Mouse (Mus musculus): ENCODE results near the gene Zfp346. TPM values are rescaled to one million over a fixed set of nuclear protein-coding genes. Genes with fewer than 3 reads are reported as not detected.

The Zfp346 gene
- polyA plus RNA-seq, 1 experiment from 2014 or later: 10.6 TPM

DNA sequence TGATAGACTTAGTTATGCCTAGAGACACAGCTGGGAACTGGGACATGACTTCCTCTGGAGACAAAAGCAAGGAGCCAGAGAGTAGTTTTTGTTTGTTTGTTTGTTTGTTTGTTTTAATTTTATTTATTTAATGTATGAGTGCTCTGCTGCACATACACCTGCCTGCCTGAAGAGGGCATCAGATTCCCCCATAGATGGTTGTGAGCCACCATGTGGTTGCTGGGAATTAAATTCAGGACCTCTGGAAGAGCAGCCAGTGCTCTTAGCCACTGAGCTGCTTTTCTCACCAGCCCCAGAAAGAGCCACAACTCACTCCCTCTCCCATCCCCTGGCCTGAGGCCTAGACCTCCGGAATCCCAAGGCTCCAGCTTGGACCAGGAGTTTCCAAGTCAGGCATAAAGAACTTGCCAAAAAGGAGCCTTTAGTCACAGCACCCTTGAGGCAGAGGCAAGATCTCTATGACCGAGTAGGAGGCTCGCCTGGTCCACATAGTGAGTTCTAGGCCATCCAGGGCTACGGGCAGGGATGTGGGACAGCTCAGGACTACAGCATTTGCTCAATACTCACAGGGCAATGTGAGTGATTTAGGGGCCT, 72.9 kb downstream of the Zfp346 start:
- ATAC-seq: no peak

DNA sequence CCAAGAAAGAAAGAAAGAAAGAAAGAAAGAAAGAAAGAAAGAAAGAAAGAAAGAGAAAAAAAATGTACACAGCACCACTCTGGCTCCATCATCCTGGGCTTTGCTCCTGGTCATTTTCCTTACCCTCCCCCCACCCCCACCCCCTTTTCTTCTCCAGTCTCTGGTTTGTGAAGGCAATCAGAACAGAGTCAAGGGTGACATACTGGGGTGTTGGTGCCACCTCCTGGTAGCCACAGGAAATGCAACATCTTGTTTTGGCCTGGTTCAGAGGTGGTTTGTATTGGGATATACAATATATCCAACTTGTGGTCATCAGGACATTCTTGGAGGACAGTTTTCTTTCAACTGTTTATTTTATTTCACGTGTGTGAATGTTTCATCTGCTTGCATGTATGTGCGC, 73.4 kb downstream of the Zfp346 start:
- no peaks in the 10 kb centered on the region for H3K36me3 ChIP-seq
- no peak overlapping the region for H3K4me2 ChIP-seq
- H3K4me1 ChIP-seq: peaks cover 20% of the 10 kb centered on the region
- H3K4me3 ChIP-seq: no peak overlapping the region
- peaks cover 4% of the 10 kb centered on the region; the same call in 1 of the 2 replicates for H3K27me3 ChIP-seq (replicated peaks)
- 38% methylated on average over 2 of the region's 2 CpGs for WGBS (ENCODE audit: insufficient replicate concordance)
- no peak overlapping the region for H3K9ac ChIP-seq
- H3K27ac ChIP-seq: no peak overlapping the region
- ATAC-seq: no peak
- no peaks in the 10 kb centered on the region for H3K9me3 ChIP-seq (replicated peaks)

More for the DNA sequence above, 72.9 kb downstream of the Zfp346 start:
- Histone ChIP-seq H3K4me2 (no peak overlapping the region), H3K4me3 (no peak overlapping the region), H3K9me3 (replicated peaks) (no peaks in the 10 kb centered on the region), H3K36me3 (no peaks in the 10 kb centered on the region), H3K4me1 (peaks cover 16% of the 10 kb centered on the region), H3K27me3 (replicated peaks) (peaks cover 4% of the 10 kb centered on the region; the same call in 1 of the 2 replicates), H3K9ac (no peak overlapping the region), H3K27ac (no peak overlapping the region)
- WGBS (ENCODE audit: insufficient replicate concordance): 66% methylated on average over 4 of the region's 4 CpGs

DNA sequence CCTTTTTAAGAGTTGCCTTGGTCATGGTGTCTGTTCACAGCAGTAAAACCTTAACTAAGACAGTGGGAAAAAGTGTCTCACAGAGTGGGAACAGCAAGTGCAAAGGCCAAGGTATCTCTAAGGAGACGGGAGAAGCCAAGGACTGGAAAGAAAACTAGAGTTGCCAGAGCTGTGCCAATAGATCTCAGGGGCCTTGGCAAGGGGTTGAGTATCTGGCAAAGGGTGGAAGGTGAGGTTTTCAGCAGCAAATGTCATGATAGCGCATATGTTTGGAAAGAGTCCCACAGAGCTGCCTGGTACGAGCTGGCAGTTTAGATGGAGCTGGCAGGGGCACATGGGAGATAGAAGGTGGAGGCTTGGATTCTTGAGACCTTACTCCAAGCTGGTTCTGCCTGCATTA, 74.5 kb downstream of the Zfp346 start:
- no peaks in the 10 kb centered on the region for H3K27me3 ChIP-seq (replicated peaks)
- H3K36me3 ChIP-seq: no peaks in the 10 kb centered on the region
- no peak for ATAC-seq
- WGBS (ENCODE audit: insufficient replicate concordance): 94% methylated on average over 3 of the region's 3 CpGs
- no peak overlapping the region for H3K9ac ChIP-seq
- no peak overlapping the region for H3K27ac ChIP-seq
- H3K4me3 ChIP-seq: no peak overlapping the region
- no peaks in the 10 kb centered on the region for H3K9me3 ChIP-seq (replicated peaks)
- peaks cover 20% of the 10 kb centered on the region for H3K4me1 ChIP-seq
- no peak overlapping the region for H3K4me2 ChIP-seq

DNA sequence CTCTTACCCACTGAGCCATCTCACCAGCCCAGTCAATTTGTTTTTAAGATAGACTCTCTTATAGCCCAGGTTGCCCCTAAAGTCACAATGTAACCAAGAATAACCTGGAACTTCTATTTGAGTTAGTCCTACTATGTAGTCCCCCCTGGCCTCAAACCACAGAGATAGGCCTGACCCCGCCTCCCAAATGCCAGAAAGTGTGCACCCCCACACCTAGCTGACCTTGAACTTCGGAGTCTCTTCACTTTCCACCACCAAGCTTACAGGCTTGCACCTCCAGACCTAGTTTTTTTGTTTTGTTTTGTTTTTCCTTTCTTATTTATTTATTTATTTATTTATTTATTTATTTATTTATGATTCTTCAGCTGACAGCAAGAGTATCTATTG, 76.7 kb downstream of the Zfp346 start:
- Histone ChIP-seq H3K27me3 (replicated peaks) (no peaks in the 10 kb centered on the region), H3K4me3 (peak overlapping the region; percentile 52), H3K4me1 (peaks cover 20% of the 10 kb centered on the region), H3K9ac (peak overlapping the region; percentile 63), H3K36me3 (no peaks in the 10 kb centered on the region), H3K27ac (peak overlapping the region; percentile 73), H3K4me2 (peak overlapping the region; percentile 65), H3K9me3 (replicated peaks) (no peaks in the 10 kb centered on the region)
- 41% methylated on average over 2 of the region's 2 CpGs for WGBS (ENCODE audit: insufficient replicate concordance)
- no peak for ATAC-seq

DNA sequence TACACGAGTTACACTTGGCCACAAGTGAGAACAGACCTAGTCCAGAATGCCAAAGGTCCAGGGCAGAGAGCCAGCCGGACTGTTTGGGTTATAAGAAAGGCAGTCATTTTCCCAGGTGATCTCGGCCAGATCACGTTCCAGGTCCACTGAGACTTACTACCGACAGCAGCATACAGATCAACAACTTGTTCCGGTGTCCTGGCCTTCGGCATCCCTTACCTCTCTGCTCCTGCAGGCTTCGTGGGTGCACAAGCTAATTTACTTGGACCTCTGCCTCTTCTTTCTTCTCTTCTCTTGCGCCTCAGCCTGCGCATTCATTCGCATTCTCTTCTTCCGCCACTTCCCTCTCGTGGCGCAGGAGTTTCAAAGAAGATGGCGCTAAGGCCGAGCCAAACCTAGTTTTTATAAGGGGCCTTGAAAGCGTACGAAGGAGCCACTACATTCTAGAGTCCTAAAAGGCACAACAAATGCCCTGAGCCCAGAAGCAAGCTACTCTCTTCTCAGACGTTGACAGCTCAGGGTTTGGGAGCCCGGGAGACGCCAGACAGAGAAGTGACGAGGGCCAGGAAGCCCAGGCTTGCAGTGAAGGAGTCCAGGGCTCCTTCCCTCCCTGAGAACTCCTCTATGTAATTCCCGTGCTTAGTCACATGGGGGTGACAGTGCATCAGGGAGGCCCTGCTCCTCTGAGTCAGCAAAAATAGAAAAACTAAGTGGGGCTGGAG, 77.2 kb downstream of the Zfp346 start:
- no peaks in the 10 kb centered on the region for H3K9me3 ChIP-seq (replicated peaks)
- H3K4me3 ChIP-seq: peak overlapping the region; percentile 52
- no peaks in the 10 kb centered on the region for H3K36me3 ChIP-seq
- 11% methylated on average over 23 of the region's 23 CpGs for WGBS (ENCODE audit: insufficient replicate concordance)
- peak overlapping the region; percentile 65 for H3K4me2 ChIP-seq
- H3K27me3 ChIP-seq (replicated peaks): no peaks in the 10 kb centered on the region
- H3K27ac ChIP-seq: peak overlapping the region; percentile 73
- peak; percentile 87 for ATAC-seq
- H3K9ac ChIP-seq: peak overlapping the region; percentile 63
- H3K4me1 ChIP-seq: peaks cover 20% of the 10 kb centered on the region

DNA sequence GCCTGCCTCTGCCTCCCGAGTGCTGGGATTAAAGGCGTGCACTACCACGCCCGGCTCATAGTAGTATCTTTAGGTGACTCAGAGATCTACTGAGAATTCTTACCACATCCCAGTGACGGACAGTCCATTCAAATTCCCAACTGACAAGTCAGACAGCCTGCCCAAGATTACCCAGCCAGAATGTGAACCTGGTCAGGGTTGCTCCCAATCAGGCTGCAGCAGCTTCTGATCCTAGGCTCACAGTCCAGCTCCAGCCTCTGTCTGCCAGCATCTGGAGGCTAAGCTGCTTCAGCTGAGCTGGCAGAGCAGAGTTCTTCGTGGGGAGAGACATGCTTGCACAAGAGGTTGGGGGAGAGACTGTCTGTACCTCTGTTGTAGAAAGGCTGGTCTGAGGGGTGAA, 78.3 kb downstream of the Zfp346 start:
- Histone ChIP-seq H3K27ac (0 out of 2 replicates have a peak overlapping the region, but pooled peaks have one; percentile 56), H3K9me3 (replicated peaks) (no peaks in the 10 kb centered on the region), H3K9ac (no peak overlapping the region), H3K36me3 (no peaks in the 10 kb centered on the region), H3K27me3 (replicated peaks) (no peaks in the 10 kb centered on the region), H3K4me1 (peaks cover 20% of the 10 kb centered on the region), H3K4me3 (no peak overlapping the region), H3K4me2 (no peak overlapping the region)
- WGBS (ENCODE audit: insufficient replicate concordance): 62% methylated on average over 6 of the region's 6 CpGs
- no peak for ATAC-seq

Other genes starting within 250 kb of the Zfp346 start
- 0.97 and 1.1 TPM in 2 replicates for gene Unc5a, start 155.9 kb upstream of the Zfp346 start, polyA plus RNA-seq (2016; fragmentation: Nextera tagmentation; extraction: Ambion mirVana)
- gene Hk3, start 83.9 kb upstream of the Zfp346 start, polyA plus RNA-seq (2016; fragmentation: Nextera tagmentation; extraction: Ambion mirVana): 2.7 and 3.0 TPM in 2 replicates
- gene Uimc1, start 5.0 kb upstream of the Zfp346 start, polyA plus RNA-seq (2016; fragmentation: Nextera tagmentation; extraction: Ambion mirVana): 18.4 TPM in 2 replicates
- not detected in 2 replicates for gene Gm17617, start 28.2 kb downstream of the Zfp346 start, polyA plus RNA-seq (2016; fragmentation: Nextera tagmentation; extraction: Ambion mirVana)
- gene Fgfr4, start 47.3 kb downstream of the Zfp346 start, polyA plus RNA-seq (2016; fragmentation: Nextera tagmentation; extraction: Ambion mirVana): 5.0 and 5.7 TPM in 2 replicates
- 27.1 and 27.5 TPM in 2 replicates for gene Nsd1, start 104.5 kb downstream of the Zfp346 start, polyA plus RNA-seq (2016; fragmentation: Nextera tagmentation; extraction: Ambion mirVana)
- 290 and 318 TPM in 2 replicates for gene Prelid1, start 215.2 kb downstream of the Zfp346 start, polyA plus RNA-seq (2016; fragmentation: Nextera tagmentation; extraction: Ambion mirVana)
- 57.6 and 64.1 TPM in 2 replicates for gene Rab24, start 216.6 kb downstream of the Zfp346 start, polyA plus RNA-seq (2016; fragmentation: Nextera tagmentation; extraction: Ambion mirVana)
- 18.5 and 19.7 TPM in 2 replicates for gene Mxd3, start 224.5 kb downstream of the Zfp346 start, polyA plus RNA-seq (2016; fragmentation: Nextera tagmentation; extraction: Ambion mirVana)